Mouse (Mus musculus): ENCODE measurements around the gene Slc17a8. TPM values are rescaled to one million over a fixed set of nuclear protein-coding genes. Genes with fewer than 3 reads are reported as not detected.
"Not testable (repeated sequence)": the region's sequence is repeated elsewhere in the genome, so short reads cannot be mapped to it uniquely, and the experiment has no call there.

Slc17a8 gene
- total RNA-seq, 2 experiments from 2014 or later = not detected

DNA sequence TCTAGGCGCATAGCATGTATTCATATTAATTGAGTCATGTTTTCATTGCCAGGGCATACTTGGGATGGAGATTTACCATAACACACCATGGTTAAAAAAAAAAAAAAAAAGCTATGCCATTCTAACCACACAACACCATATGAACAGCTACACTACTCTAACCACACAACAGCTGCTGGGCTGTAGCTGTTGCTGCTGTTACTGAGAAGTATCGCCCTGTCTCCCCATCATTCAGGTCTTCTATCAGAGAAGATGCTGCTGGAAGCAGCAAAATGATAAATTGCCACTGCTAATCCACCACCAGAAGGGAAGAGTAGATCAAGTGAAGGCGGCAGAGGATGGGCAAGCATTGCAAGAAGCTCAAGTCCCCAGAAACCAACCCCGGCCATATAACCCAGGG lies 42.3 kb downstream of the Slc17a8 start:
- TF ChIP-seq CTCF (IDR thresholded peaks at IDR 0.05) = no peak
- Histone ChIP-seq H3K27ac (no peak overlapping the region), H3K4me3 (no peak overlapping the region)
- DNase-seq = no peak
- intact Hi-C loops (cut with DNase I) = no loop called here

DNA sequence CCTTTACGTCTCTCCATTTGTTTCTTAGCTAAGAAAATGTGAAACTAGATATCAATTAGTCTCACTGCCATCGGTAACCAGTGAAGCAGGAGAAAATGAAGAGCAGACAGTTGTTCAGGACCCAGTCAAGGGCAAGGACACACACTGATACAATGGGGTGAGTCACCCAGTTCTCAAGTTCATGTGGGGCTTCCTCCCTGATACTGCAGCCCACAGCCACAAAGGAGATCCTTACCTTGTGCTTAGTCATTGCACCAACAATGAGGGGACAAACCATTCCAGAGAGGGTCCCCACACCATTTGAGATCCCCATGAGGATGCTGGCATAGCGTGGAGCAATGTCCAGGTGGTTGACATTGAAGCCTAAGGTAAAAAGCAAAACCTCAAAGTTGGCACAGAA lies 43.4 kb downstream of the Slc17a8 start:
- DNase-seq = no peak
- intact Hi-C loops (cut with DNase I) = no loop called here
- Histone ChIP-seq H3K4me3 (no peak overlapping the region), H3K27ac (no peak overlapping the region)
- TF ChIP-seq CTCF (IDR thresholded peaks at IDR 0.05) = no peak

DNA sequence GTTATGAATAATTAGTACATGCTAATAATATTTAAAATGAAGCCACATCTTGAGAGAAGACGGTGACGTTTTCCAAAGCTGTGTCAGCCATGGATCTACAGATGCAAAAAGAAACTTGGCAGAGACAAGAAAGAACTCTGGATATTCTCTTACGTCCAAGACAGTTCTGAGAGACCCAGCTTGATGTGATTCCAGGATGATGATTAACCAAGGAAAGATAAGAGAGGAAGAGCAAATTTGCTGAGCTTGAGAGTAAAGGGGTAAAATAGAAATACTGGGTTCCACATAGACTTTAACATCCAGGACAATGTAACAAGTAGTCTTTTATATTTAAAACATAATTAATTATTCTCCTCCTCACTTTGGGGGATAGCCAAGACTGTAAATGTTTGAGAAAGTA lies 47.6 kb downstream of the Slc17a8 start:
- TF ChIP-seq CTCF (IDR thresholded peaks at IDR 0.05) = no peak

DNA sequence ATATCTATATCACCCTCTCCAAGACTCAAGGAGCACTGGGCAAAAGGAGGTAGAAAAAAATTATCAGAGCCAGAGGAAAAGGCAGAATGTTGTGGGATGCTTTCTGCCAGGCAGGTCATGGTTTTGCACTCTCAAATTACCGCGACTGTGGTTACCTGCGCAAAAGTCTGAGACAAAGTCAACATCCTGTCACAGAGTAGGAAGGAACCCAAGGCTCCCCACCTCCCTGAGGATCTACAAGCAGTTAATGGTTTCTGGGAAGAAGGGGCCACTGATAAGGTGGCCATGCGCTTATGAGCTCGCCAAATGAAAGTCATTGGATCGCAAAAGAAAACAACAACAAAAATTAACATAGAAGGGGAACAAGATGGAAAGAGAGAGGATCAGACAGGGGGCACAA lies 48.1 kb downstream of the Slc17a8 start:
- intact Hi-C loops (cut with DNase I) = no loop called here
- H3K4me3 ChIP-seq = no peak overlapping the region
- no peak for TF ChIP-seq CTCF (IDR thresholded peaks at IDR 0.05)

More for the DNA sequence above, 47.6 kb downstream of the Slc17a8 start:
- DNase-seq = no peak
- Histone ChIP-seq H3K4me3 (no peak overlapping the region), H3K27ac (no peak overlapping the region)
- intact Hi-C loops (cut with DNase I) = no loop called here

DNA sequence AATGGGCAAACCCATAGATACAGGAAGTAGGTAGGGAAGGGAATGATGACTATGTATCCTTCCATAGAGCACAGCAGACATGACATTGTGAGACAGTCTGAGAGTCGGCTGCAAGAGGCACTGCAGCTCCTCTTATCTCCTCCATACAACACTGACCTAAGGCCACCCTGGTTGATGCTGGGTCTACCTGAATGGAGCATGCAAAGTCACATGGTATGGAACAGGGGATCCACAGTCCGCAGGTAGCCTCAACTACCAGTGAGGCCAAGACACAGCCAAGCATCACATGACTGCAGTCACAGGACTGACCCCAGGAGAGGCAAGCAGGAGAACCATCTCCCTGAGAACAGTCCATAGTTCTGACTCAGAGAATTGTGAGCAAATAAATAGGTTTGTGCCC lies 53.7 kb downstream of the Slc17a8 start:
- DNase-seq = no peak
- H3K4me3 ChIP-seq = no peak overlapping the region
- intact Hi-C loops (cut with DNase I) = no loop called here
- H3K27ac ChIP-seq = no peak overlapping the region
- no peak for TF ChIP-seq CTCF (IDR thresholded peaks at IDR 0.05)

More for the DNA sequence above, 48.1 kb downstream of the Slc17a8 start:
- no peak overlapping the region for H3K27ac ChIP-seq
- DNase-seq = no peak

DNA sequence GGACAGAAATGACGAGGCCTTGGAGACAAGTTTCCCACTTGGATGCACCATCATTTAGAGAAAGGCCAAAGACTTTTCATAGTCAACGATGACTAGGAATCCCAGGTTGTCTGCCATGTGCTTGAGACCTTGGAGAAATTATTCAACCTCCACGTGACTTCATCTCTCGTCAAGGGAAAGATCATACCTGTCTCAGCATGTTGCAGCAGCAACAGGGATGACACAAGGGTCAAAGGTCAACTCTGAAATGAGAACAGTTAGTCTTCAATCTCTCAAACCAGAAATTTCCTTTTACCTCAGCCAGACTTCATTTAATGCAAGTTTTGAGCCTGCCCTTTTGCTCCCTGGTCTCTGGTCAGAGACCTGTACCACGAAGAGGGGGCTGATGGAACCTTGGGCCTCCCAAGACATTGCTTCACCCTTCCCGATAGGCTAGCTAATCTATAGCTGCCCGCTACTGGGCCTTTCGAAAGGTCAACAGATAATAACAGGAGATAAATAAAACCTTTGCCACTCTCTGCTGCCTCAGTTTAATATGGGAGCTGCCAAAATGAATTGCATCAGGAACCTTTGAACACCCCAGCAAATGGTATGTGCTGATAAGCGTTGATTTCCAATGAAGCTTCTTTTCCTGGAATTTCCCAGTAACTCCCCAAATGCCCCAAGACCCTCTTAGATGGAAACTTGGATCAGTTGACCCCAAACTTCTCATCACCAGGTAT lies 55.6 kb downstream of the Slc17a8 start:
- Histone ChIP-seq H3K27ac (no peak overlapping the region), H3K4me3 (no peak overlapping the region)
- no peak for DNase-seq
- no peak for TF ChIP-seq CTCF (IDR thresholded peaks at IDR 0.05)
- intact Hi-C loops (cut with DNase I) = no loop called here

DNA sequence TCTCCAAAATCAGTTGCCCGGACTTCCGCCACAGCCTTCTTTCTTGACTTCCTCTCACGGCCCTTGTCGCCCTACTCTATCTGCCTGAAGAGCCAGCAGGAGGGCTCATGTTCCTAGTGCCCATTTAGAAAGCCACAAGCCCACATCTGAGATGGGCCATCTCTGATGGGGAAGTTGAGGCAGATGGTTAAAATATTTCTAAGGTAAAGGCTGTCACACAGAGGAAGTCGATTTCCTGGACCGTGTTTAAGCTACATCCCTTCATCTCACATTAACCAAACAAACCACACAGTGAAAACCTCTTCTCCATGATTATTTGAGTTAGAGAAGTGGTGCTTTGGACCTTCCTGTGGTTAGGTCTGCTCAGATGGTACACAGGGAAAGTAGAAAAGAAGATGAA lies 58.9 kb downstream of the Slc17a8 start:
- no peak for TF ChIP-seq CTCF (IDR thresholded peaks at IDR 0.05)
- DNase-seq = no peak
- H3K27ac ChIP-seq = no peak overlapping the region
- intact Hi-C loops (cut with DNase I) = no loop called here
- H3K4me3 ChIP-seq = no peak overlapping the region

DNA sequence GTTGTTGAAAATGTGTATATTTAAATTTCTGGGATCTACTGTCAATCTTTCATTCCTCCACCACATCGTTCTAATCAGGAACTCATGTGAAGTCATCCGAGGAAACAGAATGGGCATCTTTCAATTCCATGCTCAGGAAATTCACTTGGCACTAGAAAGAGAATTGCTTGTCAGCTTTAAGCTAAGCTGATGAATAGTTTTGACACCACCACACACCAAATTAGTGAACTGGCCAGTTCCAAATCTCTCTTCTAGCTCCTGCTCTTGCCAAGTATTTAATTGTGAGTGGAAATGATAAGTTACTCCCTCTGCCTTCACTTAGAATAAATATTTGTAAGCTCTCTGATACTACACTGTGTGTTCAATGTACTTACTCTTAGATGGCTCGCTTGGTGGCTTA lies 61.7 kb downstream of the Slc17a8 start:
- no peak for TF ChIP-seq CTCF (IDR thresholded peaks at IDR 0.05)
- Histone ChIP-seq H3K27ac (no peak overlapping the region), H3K4me3 (no peak overlapping the region)
- no peak for DNase-seq
- intact Hi-C loops (cut with DNase I) = no loop called here

DNA sequence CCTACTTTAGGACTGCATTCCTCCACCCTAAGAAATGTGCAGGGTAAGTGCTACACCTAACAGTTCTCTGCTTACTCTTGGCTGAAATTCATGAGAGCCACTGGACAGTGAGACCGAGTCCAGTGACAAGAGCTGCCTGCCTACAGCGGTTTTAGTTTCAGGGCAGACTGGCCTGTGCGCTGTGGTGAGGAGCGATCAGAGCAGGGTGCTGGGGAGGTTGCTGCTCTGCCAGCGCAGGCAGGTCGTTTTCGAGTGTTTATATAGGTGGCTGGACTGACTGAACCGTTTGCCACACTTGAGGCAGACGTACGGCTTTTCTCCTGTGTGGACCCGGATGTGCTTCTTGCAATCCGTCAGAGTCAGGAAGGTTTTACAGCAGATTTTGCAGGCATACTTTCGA lies 66.2 kb downstream of the Slc17a8 start:
- DNase-seq; H3K27ac ChIP-seq; H3K4me3 ChIP-seq; intact Hi-C loops (cut with DNase I): not testable (repeated sequence)

DNA sequence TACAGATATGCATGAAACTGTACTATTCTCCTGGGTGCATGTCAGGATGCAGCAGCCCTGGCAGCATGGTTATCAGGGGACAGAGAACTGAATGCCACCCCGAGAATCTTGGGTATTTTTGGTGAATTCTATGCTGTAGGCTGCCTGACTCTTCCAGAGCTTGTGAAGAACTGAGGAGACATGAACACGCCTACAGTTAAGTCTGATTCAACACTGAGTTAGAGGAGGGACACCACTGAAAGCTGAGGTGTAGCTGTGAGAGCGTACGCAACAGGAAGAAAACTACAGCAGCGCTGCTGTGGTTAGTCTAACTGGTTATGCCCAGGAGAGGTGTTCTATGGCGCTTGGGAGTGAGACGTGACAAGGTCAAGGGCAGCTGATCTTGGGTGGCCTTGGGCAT lies 67.2 kb downstream of the Slc17a8 start:
- H3K4me3 ChIP-seq; DNase-seq; intact Hi-C loops (cut with DNase I); H3K27ac ChIP-seq: not testable (repeated sequence)

DNA sequence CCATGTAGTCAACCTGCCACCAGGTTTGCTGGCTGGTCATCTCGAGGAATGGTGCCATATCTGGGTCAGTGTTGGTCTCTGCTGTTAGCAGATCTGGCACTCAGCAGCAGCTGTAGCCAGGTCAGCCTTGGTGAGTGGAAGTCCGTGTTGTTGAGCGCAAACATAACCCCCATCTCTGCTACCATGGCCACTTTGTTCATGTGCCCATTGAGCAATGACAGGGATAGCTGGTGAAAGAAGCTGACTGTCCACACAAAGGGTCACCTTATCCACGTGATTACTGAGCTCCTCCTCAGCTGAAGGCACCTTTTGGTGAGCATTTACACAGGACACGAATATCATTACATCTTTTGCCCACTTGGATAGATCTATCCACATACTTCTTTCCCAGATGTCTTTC lies 68.0 kb downstream of the Slc17a8 start:
- TF ChIP-seq CTCF (IDR thresholded peaks at IDR 0.05) = no peak
- intact Hi-C loops (cut with DNase I) = no loop called here
- H3K27ac ChIP-seq = no peak overlapping the region
- no peak for DNase-seq
- H3K4me3 ChIP-seq = no peak overlapping the region

DNA sequence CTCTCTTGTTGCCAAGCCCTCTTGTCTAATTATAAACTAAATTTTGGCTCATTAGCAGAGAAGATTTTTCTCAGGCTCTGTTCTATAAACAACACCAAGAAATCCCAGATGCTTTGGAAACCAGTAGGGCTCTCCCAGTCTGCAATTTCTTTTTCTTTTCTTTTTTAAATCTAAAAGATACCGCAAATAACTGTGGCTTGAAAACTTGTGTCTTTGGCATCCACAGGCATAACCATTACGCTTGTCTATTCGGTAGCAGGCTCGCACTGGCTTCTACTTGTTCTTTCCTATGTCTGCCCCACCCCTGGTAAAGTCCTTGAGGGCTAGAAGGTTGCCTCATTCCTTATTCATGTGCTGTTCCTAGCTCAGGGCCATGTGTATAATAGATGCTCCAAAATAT lies 69.4 kb downstream of the Slc17a8 start:
- H3K4me3 ChIP-seq = no peak overlapping the region
- no peak for DNase-seq
- TF ChIP-seq CTCF (IDR thresholded peaks at IDR 0.05) = no peak
- no peak overlapping the region for H3K27ac ChIP-seq
- intact Hi-C loops (cut with DNase I) = no loop called here

DNA sequence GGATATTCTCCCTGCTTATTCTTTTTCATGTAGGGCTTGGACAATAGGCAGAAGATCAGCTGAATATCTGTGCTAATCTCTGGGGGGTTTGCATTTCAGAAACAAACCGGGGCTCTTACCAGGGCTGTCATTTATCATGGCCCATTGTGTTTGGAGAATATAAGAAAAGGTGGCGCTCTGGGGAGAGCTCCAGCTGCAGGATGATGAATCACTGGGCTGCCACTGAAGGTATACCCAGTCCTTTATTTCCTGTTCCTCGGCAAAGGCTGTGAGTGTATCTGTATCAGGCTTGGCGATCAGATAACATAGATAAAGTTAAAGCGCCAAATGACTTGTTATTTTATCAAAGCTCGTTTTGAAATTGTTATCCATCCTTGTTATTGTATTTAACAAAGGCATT lies 73.0 kb downstream of the Slc17a8 start:
- intact Hi-C loops (cut with DNase I) = no loop called here
- Histone ChIP-seq H3K4me3 (no peak overlapping the region), H3K27ac (no peak overlapping the region)
- DNase-seq = no peak
- no peak for TF ChIP-seq CTCF (IDR thresholded peaks at IDR 0.05)

DNA sequence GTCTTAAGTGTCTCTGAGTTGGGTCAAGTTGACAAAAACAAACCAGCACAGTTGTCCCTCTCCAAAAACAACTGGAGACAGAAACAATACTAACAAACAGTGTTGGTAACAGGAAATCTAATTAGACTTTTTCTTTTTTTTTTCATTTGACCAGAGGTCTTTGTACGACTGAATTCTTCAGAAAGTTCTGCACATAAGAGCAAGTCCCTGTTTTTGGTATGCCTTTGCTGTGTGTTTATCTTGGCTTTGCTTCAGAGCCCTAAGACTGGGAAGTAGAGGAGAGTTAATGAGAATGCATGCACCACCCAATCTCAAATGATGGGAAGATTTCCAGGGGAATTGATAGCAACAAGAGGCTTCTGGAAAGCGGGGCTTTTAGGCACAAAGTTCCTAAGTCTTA lies 74.1 kb downstream of the Slc17a8 start:
- H3K4me3 ChIP-seq = no peak overlapping the region
- no peak overlapping the region for H3K27ac ChIP-seq
- intact Hi-C loops (cut with DNase I) = no loop called here
- DNase-seq = no peak
- no peak for TF ChIP-seq CTCF (IDR thresholded peaks at IDR 0.05)
